Mouse (Mus musculus) retina, embryonic 14.5 days (tissue): ENCODE measurements around the gene Ptprb.

ENCODE experiments used
- DNase-seq: peaks from one replicate; pipeline ENCODE4 v3.0.0-alpha.2; 2015; ENCODE audit warnings: low spot score

Ptprb gene

DNA sequence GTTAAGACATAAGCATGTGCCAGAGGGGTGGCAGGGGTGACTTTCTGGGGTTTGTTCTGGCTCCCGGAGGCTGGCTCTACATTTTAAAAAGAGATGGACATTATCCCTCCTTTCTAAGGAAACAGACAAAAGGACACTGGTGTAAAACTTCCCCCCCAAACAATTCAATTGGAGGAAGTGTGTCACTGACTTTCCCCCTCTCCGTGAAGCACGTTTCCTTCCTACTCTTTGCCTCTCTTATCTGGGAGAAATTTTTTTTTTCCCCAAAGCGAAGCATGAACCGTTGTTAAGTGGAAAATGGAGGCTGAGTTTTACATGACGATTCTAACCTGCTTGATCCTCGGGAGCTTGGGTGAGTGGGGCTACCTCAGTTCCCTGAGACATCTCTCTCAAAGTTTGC lies at the start of gene Ptprb:
Gene Ptprb, plus strand, starts transcription at position 244 of the 400 bp plus-strand sequence.
- DNase-seq = no peak

GRCm38 (mm10) chr10:116235299-116235698 lies 40.0 kb upstream of the Ptprb start:
- no peak for DNase-seq

DNA sequence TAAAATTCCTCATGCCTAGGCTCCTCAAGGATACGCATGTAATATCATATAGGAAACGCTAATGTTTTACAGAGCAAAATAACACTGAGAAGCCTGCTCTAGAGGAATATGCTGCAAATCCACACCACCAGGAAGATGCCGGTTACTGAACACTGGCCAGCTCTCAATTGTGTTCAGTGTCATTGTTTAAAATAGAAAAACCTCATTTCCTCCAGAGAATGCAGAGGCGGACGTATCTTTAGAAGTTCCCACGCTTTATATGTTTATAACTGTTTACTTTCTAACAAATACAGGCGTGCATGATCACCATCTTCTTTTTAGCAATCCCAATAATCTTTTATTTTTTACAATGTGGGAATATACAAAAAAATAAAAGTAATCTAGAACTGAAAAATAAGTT lies 33.1 kb upstream of the Ptprb start:
- DNase-seq = no peak

- no peak for DNase-seq
Measured at GRCm38 (mm10) chr10:116243373-116243772, 31.9 kb upstream of the Ptprb start.

GRCm38 (mm10) chr10:116245632-116246031 lies 29.7 kb upstream of the Ptprb start:
- DNase-seq = no peak

GRCm38 (mm10) chr10:116252668-116253067 lies 22.7 kb upstream of the Ptprb start:
- DNase-seq = no peak

- DNase-seq = no peak
Measured at GRCm38 (mm10) chr10:116253972-116254371, 21.4 kb upstream of the Ptprb start.

GRCm38 (mm10) chr10:116259298-116259697 lies 16.0 kb upstream of the Ptprb start:
- no peak for DNase-seq

DNA sequence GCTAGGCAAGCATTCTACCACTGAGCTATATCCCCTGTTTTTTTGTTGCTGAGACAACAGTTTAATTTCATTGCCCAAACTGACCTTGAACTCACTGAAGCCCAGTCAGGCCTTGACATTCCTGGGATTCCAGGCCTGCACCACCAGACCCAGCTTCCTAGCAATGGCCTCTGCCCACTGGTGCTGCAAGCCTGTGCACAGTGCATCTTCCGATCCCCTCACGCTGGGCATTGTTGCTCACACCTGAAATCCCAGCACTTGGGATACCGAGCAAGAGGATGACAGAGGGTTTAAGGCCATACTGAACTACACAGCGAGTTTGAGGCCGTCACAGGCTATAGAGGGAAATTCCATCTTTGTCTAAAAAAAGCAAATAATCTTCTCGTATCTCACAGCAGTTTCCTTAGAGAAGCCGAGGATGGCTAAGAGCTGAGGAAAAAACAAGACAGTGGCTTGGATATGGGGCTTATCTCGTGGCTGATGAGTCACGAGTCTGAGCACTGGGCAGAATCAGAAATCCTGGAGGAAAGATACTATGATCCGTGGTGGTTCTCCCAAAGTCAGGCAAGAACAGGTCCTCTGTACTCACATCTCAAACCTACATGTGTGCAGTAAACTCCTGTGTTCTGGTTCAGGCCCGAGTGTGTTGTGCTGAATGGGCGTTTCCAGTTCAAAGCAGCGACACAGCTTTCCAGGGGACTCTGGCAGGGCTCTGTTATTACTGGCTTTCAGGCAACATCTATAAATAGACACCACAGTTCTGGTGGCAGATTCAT lies 14.5 kb upstream of the Ptprb start:
- no peak for DNase-seq

- DNase-seq = no peak
Measured at GRCm38 (mm10) chr10:116261559-116261958, 13.8 kb upstream of the Ptprb start.

DNA sequence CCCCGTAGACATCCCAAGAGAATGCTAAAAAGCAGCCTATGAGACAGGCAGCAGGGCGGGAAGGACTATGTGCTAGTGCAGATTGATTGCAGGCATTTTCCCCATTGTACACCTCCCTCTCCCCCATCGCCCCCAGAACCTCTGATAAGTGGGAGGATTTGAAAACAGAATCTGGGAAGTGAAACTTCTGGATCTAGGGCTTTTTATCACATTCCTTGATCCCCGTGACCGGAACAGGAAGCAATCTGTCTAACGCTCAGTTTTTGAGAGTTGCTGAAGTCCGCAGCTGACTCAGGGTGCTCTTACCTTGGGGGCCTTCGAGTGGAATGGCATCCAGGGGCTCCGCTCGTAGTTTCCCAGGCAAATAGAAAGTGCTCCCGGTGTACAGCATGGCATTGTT lies 10.8 kb upstream of the Ptprb start:
- DNase-seq = no peak

GRCm38 (mm10) chr10:116266561-116267433 lies 8.5 kb upstream of the Ptprb start:
- DNase-seq = no peak

GRCm38 (mm10) chr10:116267434-116267822 lies 7.9 kb upstream of the Ptprb start:
- no peak for DNase-seq

DNA sequence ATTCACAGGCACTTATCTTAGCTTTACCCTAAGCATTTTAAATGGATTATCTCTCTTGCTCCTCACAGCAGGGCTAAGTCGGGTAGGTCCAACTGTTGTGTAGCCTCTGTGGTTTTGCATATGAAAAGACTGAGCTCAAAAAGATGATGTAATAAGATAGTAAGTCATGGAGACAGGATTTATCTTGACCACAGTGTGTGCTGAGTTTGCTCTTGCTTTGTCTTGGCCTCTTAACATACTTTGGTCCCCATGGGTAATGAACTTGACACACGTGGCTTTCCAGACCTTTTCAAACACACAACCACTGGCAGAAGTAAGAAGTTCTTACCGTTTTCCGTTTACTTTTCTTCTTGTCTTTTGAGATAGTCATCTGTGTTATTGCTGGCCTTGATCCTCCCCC lies 7.0 kb upstream of the Ptprb start:
- no peak for DNase-seq

GRCm38 (mm10) chr10:116270646-116271469 lies 4.5 kb upstream of the Ptprb start:
- DNase-seq = no peak

- no peak for DNase-seq
Measured at GRCm38 (mm10) chr10:116271470-116271915, 3.8 kb upstream of the Ptprb start.

DNA sequence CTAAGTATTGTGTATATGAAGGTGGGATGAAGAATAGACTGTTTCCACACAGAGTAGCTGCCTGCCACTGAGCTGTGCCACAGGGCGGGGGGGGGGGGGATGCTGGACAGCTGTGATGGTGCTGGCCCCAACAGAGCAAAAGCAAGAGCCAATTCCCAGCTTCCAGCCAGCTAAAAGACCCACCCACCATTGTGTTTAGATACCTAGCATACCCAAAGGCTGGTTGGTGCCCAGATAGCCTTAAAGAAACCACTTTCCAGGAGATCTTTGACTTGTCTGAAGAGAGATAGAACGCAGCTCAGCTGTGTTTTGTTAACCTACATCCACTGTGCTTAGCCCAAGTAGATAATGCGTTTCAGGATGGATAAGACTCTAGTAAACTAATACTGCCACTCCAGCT lies 3.2 kb upstream of the Ptprb start:
- no peak for DNase-seq

GRCm38 (mm10) chr10:116286697-116287344 lies 11.5 kb downstream of the Ptprb start:
- no peak for DNase-seq

DNA sequence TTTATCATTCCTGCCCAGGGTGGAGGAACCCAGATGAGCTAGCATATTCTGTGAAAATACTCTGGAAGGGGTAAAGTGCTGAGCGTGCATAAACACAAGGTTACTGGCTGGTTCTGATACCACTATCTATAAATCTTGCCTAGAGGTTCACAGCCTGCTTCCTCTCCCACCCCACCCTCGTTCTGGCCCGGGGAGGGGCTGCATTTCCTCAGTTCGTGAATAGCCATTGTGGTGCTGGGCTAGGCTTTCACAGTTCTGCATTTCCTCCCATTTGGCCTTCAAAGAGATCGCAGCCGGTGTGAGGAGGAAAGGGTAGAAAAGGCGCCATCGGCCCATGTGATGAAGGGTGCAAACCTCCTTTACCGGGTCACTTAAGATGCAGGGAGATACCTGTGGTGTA lies 12.8 kb downstream of the Ptprb start:
- DNase-seq = no peak

GRCm38 (mm10) chr10:116290483-116290882 lies 15.2 kb downstream of the Ptprb start:
- no peak for DNase-seq

DNA sequence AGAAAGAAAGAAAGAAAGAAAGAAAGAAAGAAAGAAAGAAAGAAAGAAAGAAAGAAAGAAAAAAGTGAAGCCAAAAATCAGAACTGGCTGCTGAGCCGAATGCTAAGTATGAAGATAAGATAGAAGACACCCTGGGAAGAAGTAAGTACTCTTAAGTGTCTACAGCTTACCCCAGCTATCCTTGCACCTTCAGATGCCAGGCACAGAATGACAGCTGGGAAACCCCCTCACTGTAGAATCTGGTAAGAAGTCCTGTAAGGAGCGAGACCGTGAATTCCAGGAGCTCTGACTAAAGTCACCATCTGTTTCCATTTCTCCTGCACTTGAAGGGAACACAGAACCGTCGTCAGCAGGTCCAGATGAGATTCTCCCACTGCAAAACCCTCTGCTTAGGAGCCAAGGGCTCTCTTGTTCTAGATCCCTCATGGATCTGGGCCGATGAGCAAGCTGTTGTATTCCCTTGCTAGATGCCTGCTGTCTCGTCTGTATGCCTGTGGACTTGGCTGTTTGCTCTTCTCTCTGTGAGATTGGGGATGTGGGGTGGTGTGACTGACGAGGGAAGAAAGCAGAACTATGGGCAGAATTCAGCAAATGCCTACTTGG lies 15.9 kb downstream of the Ptprb start:
- no peak for DNase-seq
